Mouse (Mus musculus) kidney, postnatal 25 days (tissue): ENCODE data around the gene Slco6c1.

Experiments used
- DNase-seq, 2 experiments: peaks; one replicate each; pipeline ENCODE4 v3.0.0; 2021; ENCODE audit warnings: mixed read lengths in 2 of 2

The Slco6c1 gene

GRCm38 (mm10) chr1:97128201-97128600 is at the start of gene Slco6c1:
Gene Slco6c1 (minus strand): TSS chr1:97128301.
- DNase-seq, result no peak

- no peak for DNase-seq
Observed at GRCm38 (mm10) chr1:97038982-97039381, 89.1 kb downstream of the Slco6c1 start.

GRCm38 (mm10) chr1:97038548-97038947 is 89.6 kb downstream of the Slco6c1 start:
- no peak for DNase-seq

GRCm38 (mm10) chr1:97037955-97038354 is 90.1 kb downstream of the Slco6c1 start:
- DNase-seq, result no peak

GRCm38 (mm10) chr1:97021388-97021787 is 106.7 kb downstream of the Slco6c1 start:
- no peak for DNase-seq

GRCm38 (mm10) chr1:97019404-97019803 is 108.7 kb downstream of the Slco6c1 start:
- no peak for DNase-seq

GRCm38 (mm10) chr1:97018978-97019377 is 109.1 kb downstream of the Slco6c1 start:
- peak; percentile 41 to 67 for DNase-seq
